Mouse (Mus musculus): ENCODE data around the gene Ndufs3.

The Ndufs3 gene

GRCm38 (mm10) chr2:90903398-90903797, 1.2 kb downstream of the Ndufs3 start:
- 64% methylated on average over 2 of the region's 2 CpGs for WGBS

DNA sequence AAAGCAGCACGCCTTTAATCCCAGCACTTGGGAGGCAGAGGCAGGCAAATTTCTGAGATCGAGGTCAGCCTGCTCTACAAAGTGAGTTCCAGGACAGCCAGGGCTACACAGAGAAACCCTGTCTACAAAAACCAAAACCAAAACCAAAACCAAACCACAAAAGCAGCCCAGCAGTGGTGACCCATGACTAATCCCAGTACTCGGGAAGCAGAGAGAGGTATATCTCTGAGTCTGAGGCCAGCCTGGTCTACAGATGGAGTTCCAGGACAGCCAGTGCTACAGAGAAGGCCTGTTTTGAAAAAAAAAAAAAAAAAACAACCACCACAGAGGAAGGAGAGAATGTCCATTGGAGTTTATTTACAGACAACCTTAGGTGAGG, 10.3 kb downstream of the Ndufs3 start:
- WGBS: 81% methylated on average over 3 of the region's 3 CpGs

DNA sequence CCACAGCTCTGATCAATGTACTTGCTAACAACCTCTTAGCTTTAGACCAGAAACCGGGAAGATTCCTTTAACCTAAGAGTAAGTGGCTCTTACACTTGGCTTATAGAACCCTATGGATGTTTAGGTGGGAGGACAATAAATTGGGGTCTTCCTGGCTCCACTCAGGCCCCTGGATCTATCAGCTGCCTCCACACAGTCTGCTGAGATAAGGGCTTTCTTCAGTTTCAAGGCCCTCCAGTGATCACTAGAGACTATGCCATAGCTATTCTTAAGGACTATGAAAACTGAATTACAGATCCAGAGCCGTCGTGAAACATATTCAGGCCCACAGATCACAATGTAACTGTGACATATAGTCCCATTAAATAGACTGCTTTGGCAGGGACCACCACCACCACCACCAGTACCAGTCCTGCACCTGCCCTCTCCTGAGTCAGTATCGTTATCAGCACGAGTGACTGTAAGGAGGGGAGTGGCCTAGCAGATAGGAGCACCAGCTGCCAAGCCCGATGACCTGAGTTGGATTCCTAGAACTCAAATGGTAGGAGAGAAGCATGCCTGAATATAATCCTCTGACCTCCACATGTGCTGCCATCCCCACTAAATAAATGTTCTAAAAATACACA, 10.8 kb downstream of the Ndufs3 start:
- 67% methylated on average over 6 of the region's 6 CpGs for WGBS

DNA sequence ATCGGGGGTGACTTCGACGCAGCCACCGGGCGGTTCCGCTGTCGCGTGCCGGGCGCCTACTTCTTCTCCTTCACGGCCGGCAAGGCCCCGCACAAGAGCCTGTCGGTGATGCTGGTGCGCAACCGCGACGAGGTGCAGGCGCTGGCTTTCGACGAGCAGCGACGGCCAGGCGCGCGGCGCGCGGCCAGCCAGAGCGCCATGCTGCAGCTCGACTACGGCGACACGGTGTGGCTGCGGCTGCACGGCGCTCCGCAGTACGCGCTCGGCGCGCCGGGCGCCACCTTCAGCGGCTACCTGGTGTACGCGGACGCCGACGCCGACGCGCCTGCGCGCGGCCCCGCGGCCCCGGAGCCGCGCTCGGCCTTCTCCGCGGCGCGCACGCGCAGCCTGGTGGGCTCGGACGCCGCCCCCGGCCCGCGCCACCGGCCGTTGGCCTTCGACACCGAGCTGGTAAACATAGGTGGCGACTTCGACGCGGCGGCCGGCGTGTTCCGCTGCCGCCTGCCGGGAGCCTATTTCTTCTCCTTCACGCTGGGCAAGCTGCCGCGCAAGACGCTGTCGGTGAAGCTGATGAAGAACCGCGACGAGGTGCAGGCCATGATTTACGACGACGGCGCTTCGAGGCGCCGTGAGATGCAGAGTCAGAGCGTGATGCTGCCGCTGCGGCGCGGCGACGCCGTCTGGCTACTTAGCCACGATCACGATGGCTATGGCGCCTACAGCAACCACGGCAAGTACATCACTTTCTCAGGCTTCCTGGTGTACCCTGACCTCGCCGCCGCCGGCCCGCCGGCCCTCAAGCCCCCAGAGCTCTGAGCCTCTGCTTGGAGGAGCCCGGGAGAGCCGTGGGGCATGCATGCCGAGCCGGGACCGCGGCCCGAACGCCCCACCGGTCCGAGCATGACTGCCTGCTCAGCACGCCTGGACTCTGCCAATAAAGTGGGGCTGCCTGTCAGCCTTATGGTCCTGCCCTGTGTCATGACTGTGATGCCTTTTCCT, 14.8 kb downstream of the Ndufs3 start:
- WGBS: 5% methylated on average over 133 of the region's 133 CpGs

- 54% methylated on average over 5 of the region's 5 CpGs for WGBS
Observed at GRCm38 (mm10) chr2:90887627-90888026, 17.0 kb downstream of the Ndufs3 start.

GRCm38 (mm10) chr2:90886436-90886835, 18.2 kb downstream of the Ndufs3 start:
- WGBS: 14% methylated on average over 6 of the region's 6 CpGs

GRCm38 (mm10) chr2:90885218-90886041, 19.2 kb downstream of the Ndufs3 start, which contains the start of gene C1qtnf4:
Gene C1qtnf4, plus strand, starts transcription at chr2:90885860.
- WGBS: 2% methylated on average over 44 of the region's 45 CpGs

- WGBS: 44% methylated on average over 2 of the region's 2 CpGs
Observed at GRCm38 (mm10) chr2:90881824-90882223, 22.8 kb downstream of the Ndufs3 start.

- WGBS: 26% methylated on average over 6 of the region's 6 CpGs
Observed at GRCm38 (mm10) chr2:90880144-90880785, 24.4 kb downstream of the Ndufs3 start.

GRCm38 (mm10) chr2:90877584-90878259, 26.9 kb downstream of the Ndufs3 start:
- WGBS: 44% methylated on average over 4 of the region's 5 CpGs

DNA sequence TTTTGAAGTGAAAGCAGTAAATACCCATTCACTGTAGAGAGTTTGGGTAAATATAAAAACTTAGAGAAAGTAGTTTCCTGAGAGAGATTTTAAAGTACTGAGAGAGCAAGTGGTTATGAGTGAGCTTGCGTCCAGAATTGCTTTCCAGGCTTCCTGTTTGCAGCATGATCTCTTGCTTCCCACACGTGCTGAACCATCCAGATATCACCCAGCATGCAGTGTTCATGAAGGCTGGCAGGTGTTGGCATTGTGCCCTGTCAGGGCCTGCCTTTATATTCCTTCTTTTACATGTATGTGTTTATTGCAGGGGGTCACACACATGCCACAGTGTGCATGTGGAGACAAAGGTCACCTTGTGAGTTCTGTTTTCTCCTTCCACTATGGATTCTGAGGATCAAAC, 29.4 kb downstream of the Ndufs3 start:
- 35% methylated on average over 2 of the region's 2 CpGs for WGBS

DNA sequence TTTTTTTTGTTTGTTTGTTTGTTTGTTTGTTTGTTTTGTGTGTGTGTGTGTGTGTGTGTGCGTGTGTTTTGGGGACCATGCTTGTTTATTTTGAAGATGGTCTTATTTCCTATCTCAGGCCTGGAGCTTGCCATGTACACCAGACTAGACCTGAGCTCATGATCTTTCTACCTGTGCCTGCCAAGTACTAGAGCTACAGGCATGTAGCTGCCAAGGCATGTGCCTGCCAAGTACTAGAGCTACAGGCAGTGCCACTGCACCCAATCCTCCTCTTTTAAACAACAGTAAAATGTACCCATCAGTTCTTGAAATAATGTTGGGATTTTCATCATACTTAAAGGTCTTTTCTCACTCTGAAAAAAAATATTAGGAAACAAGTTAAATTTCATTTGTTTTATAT, 30.6 kb downstream of the Ndufs3 start:
- WGBS: 76% methylated on average over 1 of the region's 1 CpGs

GRCm38 (mm10) chr2:90871180-90871961, 33.3 kb downstream of the Ndufs3 start:
- WGBS: 26% methylated on average over 8 of the region's 8 CpGs

- WGBS: 11% methylated on average over 4 of the region's 4 CpGs
Observed at GRCm38 (mm10) chr2:90870136-90870601, 34.5 kb downstream of the Ndufs3 start.

GRCm38 (mm10) chr2:90866524-90866923, 38.1 kb downstream of the Ndufs3 start:
- 7% methylated on average over 3 of the region's 3 CpGs for WGBS

- WGBS: 93% methylated on average over 2 of the region's 2 CpGs
Observed at GRCm38 (mm10) chr2:90861486-90861885, 43.1 kb downstream of the Ndufs3 start.

GRCm38 (mm10) chr2:90850401-90850800, 54.2 kb downstream of the Ndufs3 start:
- WGBS: 92% methylated on average over 1 of the region's 1 CpGs

GRCm38 (mm10) chr2:90848331-90848730, 56.3 kb downstream of the Ndufs3 start:
- WGBS: 76% methylated on average over 5 of the region's 5 CpGs

DNA sequence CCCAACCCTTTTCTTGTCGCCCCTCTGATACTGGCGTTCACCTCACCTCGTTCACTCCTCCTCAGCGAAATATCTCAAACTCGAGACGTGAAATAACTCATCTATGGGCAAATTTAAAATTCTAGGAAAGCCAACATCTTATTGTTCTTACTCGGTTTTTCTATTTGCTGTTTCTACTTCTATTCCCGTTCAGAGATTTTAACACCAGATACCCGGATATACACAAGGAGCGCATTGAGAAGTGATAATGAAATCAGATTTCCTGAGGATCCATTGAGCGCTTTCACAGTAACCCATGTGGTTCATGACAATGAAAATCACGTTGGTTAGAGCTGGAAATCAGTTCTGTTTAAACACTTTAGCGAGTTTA, 57.0 kb downstream of the Ndufs3 start:
- under 1% methylated on average over 13 of the region's 13 CpGs for WGBS

Data from cerebral cortex, adult 2 months (tissue).